Mouse (Mus musculus): ENCODE data around the gene Clk3. TPM values are rescaled to one million over a fixed set of nuclear protein-coding genes. Genes with fewer than 3 reads are reported as not detected.

Gene Clk3
- 116 and 134 TPM in 2 replicates for polyA plus RNA-seq (2012; rRNA removed)

GRCm38 (mm10) chr9:57765364-57766351 is at the start of gene Clk3:
TSS of gene Clk3 (minus strand) at chr9:57765860.

GRCm38 (mm10) chr9:57708068-57708719 is 57.5 kb downstream of the Clk3 start, which contains the start of gene Edc3:
TSS of gene Edc3 (plus strand) at chr9:57708540.

Other genes with a start within 250 kb of the Clk3 start
- 109 and 132 TPM in 2 replicates for gene Cox5a, start 244.6 kb downstream of the Clk3 start, polyA plus RNA-seq (2012; rRNA removed)
- 3.4 TPM in 2 replicates for gene Fam219b, start 228.3 kb downstream of the Clk3 start, polyA plus RNA-seq (2012; rRNA removed)
- gene Mpi, start 213.1 kb downstream of the Clk3 start, polyA plus RNA-seq (2012; rRNA removed) = 8.5 and 9.4 TPM in 2 replicates
- 12.8 and 15.4 TPM in 2 replicates for gene Scamp2, start 204.9 kb downstream of the Clk3 start, polyA plus RNA-seq (2012; rRNA removed)
- gene Ulk3, start 176.4 kb downstream of the Clk3 start, polyA plus RNA-seq (2012; rRNA removed) = 3.5 and 3.6 TPM in 2 replicates
- not detected in 2 replicates for gene Cplx3, start 159.6 kb downstream of the Clk3 start, polyA plus RNA-seq (2012; rRNA removed)
- gene Lman1l, start 145.1 kb downstream of the Clk3 start, polyA plus RNA-seq (2012; rRNA removed) = 0.01 TPM in 1 of 2 replicates, not detected in the other
- gene Csk, start 112.2 kb downstream of the Clk3 start, polyA plus RNA-seq (2012; rRNA removed) = 24.7 and 27.4 TPM in 2 replicates
- 0.08 TPM in 2 replicates for gene Cyp1a2, start 82.2 kb downstream of the Clk3 start, polyA plus RNA-seq (2012; rRNA removed)
- gene Cyp1a1, start 77.9 kb downstream of the Clk3 start, polyA plus RNA-seq (2012; rRNA removed) = 0.12 TPM in 2 replicates
- 6.1 and 7.4 TPM in 2 replicates for gene Edc3, start 57.3 kb downstream of the Clk3 start, polyA plus RNA-seq (2012; rRNA removed)
- gene Arid3b, start 70.9 kb upstream of the Clk3 start, polyA plus RNA-seq (2012; rRNA removed) = 6.5 and 8.1 TPM in 2 replicates
- gene Ubl7, start 145.1 kb upstream of the Clk3 start, polyA plus RNA-seq (2012; rRNA removed) = 22.7 and 27.6 TPM in 2 replicates
- gene Sema7a, start 174.3 kb upstream of the Clk3 start, polyA plus RNA-seq (2012; rRNA removed) = 0.10 and 0.14 TPM in 2 replicates
- 0.21 and 0.23 TPM in 2 replicates for gene Cyp11a1, start 240.6 kb upstream of the Clk3 start, polyA plus RNA-seq (2012; rRNA removed)

Measured in liver, embryonic 14 days (tissue).